Mouse (Mus musculus): ENCODE measurements around the gene Plac9a. TPM values are rescaled to one million over a fixed set of nuclear protein-coding genes. Genes with fewer than 3 reads are reported as not detected.
"Not testable (repeated sequence)": the region's sequence is repeated elsewhere in the genome, so short reads cannot be mapped to it uniquely, and the experiment has no call there.

Gene Plac9a
- polyA plus RNA-seq, 1 experiment from 2014 or later: 2.7 TPM

DNA sequence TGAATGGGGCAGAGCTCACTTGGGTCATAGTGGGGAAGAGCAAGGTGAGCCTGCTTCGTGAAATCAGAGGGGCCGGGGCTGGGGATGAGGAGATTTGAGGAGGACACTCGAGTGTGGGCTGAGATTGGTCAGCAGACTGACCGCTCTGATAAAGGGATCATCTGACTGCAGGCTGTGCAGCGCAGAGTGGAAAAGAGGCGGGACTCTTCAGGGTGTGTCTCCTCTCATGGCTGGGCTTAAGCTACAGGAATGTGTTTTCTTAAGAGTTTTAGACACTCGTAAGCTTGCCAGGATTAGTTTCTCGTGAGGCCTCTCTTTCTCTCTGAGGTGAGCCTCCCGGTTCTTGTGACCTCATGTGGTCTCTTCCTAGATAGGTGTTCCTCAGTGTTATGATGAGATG is 21.1 kb downstream of the Plac9a start:
- H3K36me3 ChIP-seq; H3K9me3 ChIP-seq; H3K27me3 ChIP-seq; H3K9ac ChIP-seq; H3K4me3 ChIP-seq; H3K27ac ChIP-seq; H3K4me1 ChIP-seq; H3K4me2 ChIP-seq; ATAC-seq (ENCODE audit: borderline replicate concordance, extremely low read depth, low FRiP score, low TSS enrichment): not testable (repeated sequence)
- no CpG with 5 or more reads among the region's 9 CpGs for WGBS

DNA sequence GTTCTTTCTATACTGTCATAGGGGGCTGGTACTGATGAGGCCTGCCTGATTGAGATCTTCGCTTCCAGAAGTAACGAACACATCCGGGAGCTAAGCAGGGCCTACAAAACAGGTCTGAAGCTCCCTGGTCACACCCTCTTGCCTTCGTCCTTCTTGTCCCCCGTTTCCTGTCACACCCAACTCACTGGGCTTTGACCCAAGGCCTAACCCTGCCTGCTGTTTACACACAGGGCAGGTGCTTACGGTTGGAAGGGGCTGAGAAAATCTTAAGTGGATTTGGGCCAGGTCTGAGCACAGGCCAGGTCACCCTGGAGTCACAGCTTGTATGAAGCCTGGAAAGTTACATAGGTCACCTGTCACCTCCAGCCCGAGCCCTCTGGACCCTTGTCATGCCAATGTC is 26.3 kb downstream of the Plac9a start:
- WGBS: no CpG with 5 or more reads among the region's 7 CpGs
- H3K4me1 ChIP-seq: peaks cover 16% of the 10 kb centered on the region
- not testable (repeated sequence) for H3K27me3 ChIP-seq; H3K9me3 ChIP-seq; H3K27ac ChIP-seq; H3K9ac ChIP-seq; H3K4me2 ChIP-seq; ATAC-seq (ENCODE audit: borderline replicate concordance, extremely low read depth, low FRiP score, low TSS enrichment); H3K4me3 ChIP-seq; H3K36me3 ChIP-seq

DNA sequence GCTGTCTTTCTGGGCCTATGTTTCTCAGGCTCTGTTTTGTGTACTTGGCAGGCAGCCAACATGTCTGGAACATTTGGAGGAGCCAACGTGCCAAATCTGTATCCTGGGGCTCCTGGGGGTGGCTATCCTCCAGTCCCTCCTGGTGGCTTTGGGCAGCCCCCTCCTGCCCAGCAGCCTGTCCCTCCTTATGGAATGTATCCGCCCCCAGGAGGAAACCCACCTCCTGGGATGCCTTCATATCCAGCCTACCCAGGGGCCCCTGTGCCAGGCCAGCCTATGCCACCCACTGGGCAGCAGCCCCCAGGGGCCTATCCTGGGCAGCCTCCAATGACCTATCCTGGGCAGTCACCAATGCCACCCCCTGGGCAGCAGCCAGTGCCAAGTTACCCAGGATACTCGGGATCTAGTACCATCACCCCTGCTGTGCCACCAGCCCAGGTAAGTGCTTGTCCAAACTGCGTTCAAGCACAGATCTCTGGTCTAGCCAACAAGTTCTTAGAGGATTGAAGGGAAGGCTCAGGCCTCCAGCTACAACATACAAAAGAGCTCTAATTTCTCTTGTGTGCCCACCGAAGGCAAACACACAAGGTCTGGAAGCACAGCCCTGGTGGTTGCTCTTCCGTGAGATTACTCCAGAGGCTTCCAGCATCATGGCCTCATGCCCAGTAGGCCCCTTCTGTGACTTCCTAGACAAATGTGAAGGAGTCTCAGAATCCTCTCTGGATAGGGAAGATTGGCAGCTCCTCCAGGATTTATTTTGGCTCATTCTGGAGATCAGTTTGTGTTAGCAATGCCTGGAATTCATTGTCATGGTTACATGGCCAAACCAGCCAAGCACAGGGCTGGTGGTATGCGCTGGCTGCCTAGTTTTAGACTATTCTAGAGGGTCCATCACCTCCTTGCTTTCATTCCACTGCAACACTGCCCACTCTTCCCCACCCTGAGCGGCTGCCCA is 30.2 kb downstream of the Plac9a start:
- no peak overlapping the region for H3K4me2 ChIP-seq
- no peaks in the 10 kb centered on the region for H3K36me3 ChIP-seq
- H3K4me3 ChIP-seq: no peak overlapping the region
- peak; percentile 36; the same call in 1 of the 2 replicates for ATAC-seq (ENCODE audit: borderline replicate concordance, extremely low read depth, low FRiP score, low TSS enrichment)
- H3K9me3 ChIP-seq: no peaks in the 10 kb centered on the region
- H3K27ac ChIP-seq: peak overlapping the region; percentile 38; the same call in 1 of the 2 replicates
- H3K4me1 ChIP-seq: peaks cover 26% of the 10 kb centered on the region
- no peak overlapping the region for H3K9ac ChIP-seq
- H3K27me3 ChIP-seq: no peaks in the 10 kb centered on the region
- WGBS: 61% methylated on average over 8 of the region's 8 CpGs

DNA sequence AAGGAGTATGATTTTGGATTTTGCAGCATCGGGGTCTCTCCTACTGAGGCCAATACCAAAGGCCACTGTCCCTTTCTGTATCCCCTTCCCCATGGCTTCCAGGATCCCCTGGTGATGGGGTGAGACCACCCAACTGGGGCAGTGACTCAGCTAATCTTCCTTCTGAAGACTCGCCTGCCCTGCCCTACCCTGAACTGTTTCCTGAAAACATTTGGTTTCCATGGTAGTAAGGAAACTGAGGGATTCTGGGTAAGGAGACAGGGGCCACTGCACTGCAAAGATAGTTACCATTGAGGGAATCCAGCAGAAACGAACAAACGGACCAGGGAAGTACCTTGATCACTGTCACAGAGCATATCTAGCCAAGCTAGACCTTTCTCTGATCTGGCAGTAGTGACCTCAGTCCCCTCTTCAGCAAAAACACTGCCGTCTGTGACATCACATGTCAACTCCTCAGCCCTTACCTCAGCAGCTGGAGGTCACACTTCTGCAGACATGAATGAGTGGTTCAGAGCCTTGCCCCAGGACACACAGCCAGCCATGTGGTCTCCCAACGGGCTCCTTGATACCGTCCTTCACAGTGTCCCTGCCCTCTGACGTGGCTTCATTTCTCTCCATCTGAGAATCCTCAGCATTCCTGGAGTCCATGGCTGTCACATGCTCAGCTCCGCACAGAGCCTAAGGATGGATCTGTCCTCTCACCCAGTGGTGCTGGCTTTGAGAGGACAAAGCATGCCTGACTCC is 33.6 kb downstream of the Plac9a start:
- 49% methylated on average over 9 of the region's 9 CpGs for WGBS
- Histone ChIP-seq H3K27ac (no peak overlapping the region), H3K4me1 (peaks cover 32% of the 10 kb centered on the region)

DNA sequence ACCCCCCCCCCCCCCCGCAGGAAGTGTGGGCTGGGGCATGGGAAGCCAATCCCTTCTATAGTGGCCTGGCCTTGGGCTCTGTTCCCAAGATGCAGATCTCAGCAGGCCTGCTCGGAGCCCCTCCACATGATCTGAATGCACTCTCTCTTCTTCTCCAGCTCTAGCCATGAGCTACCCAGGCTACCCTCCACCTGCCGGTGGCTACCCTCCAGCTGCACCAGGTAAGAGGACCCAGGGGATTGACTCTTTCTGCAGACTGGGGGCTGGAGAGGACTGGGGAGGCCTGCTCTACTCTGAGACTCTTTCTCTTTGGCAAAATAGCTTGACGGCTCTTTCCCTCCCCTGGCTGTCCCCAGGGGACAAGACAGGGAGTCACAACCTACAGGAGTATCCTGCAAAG is 34.2 kb downstream of the Plac9a start:
- Histone ChIP-seq H3K27me3 (no peaks in the 10 kb centered on the region), H3K4me3 (no peak overlapping the region), H3K36me3 (no peaks in the 10 kb centered on the region), H3K4me2 (no peak overlapping the region), H3K9me3 (no peaks in the 10 kb centered on the region), H3K27ac (no peak overlapping the region), H3K4me1 (peaks cover 32% of the 10 kb centered on the region), H3K9ac (no peak overlapping the region)
- WGBS: 74% methylated on average over 4 of the region's 4 CpGs
- ATAC-seq (ENCODE audit: borderline replicate concordance, extremely low read depth, low FRiP score, low TSS enrichment): no peak

More for the DNA sequence above, 33.6 kb downstream of the Plac9a start:
- no peak overlapping the region for H3K4me2 ChIP-seq
- H3K36me3 ChIP-seq: no peaks in the 10 kb centered on the region
- H3K9me3 ChIP-seq: no peaks in the 10 kb centered on the region
- ATAC-seq (ENCODE audit: borderline replicate concordance, extremely low read depth, low FRiP score, low TSS enrichment): no peak
- H3K9ac ChIP-seq: no peak overlapping the region
- H3K4me3 ChIP-seq: no peak overlapping the region
- H3K27me3 ChIP-seq: no peaks in the 10 kb centered on the region

DNA sequence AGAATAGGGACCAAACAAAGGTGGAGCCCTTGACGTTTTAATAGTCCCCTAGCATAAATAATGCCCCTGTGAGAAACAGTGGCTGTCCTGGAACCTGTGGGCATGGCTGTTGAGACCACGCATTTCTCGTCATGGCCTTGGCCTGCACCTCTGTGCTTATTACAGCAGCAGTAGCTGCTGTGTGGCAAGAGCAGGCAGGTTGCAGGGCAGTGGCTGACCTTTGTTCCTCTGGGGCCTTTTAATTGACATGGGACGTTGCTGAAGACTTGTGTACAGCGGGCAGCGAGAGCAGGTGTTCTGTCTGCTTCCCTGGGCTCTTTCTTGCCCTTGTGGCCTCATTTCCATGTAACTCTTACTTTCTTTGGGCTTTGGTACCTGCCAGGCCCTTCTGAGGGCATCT is 35.1 kb downstream of the Plac9a start:
- Histone ChIP-seq H3K4me1 (peaks cover 25% of the 10 kb centered on the region), H3K27ac (no peak overlapping the region), H3K27me3 (no peaks in the 10 kb centered on the region), H3K9ac (no peak overlapping the region), H3K4me2 (no peak overlapping the region), H3K36me3 (no peaks in the 10 kb centered on the region), H3K4me3 (no peak overlapping the region), H3K9me3 (no peaks in the 10 kb centered on the region)
- 68% methylated on average over 6 of the region's 6 CpGs for WGBS
- ATAC-seq (ENCODE audit: borderline replicate concordance, extremely low read depth, low FRiP score, low TSS enrichment): no peak

DNA sequence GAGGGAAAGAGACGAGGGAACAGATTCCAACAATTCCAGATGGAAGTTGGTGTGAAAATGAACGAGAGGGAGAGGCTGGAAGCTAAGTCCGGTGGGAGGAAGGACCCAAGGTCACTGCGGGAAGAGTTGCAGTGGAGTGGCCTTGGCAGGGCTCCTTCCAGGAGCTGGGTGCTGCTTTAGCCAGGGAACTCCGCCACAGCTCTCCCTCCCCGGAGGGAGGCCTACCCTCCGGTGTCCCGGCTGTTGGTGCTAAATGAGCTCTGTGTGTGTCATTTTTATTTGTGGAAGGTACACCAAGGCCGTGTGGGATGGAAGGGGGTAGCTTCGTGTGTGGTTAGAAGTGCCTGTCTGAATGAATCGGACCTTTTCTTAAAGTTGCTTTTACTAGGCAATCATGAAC is 36.1 kb downstream of the Plac9a start:
- Histone ChIP-seq H3K27me3 (no peaks in the 10 kb centered on the region), H3K9ac (no peak overlapping the region), H3K27ac (no peak overlapping the region), H3K36me3 (no peaks in the 10 kb centered on the region), H3K4me3 (no peak overlapping the region), H3K4me1 (peaks cover 16% of the 10 kb centered on the region), H3K4me2 (no peak overlapping the region), H3K9me3 (no peaks in the 10 kb centered on the region)
- WGBS: 47% methylated on average over 11 of the region's 11 CpGs
- ATAC-seq (ENCODE audit: borderline replicate concordance, extremely low read depth, low FRiP score, low TSS enrichment): no peak

DNA sequence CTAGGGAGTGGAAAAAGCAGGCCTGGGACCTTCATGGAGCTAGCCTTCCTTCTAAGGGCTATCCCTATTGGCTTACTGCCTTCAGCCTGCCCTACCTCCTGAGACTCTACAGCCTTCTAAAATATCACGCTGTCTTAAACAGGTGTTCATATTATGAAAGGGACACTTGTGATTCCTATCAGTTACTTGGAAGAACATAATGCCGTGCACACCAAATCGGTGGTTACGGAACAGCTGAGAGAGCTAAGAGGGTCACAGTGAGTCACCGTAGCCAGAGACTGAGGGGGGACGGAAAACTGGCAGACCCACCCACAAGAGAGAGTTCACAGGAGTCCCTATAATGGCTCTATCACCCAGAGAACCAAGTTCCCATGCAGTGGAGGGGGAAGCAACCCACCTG is 36.5 kb downstream of the Plac9a start:
- Histone ChIP-seq H3K4me2 (no peak overlapping the region), H3K36me3 (no peaks in the 10 kb centered on the region), H3K9ac (no peak overlapping the region), H3K4me1 (peaks cover 16% of the 10 kb centered on the region), H3K9me3 (no peaks in the 10 kb centered on the region), H3K4me3 (no peak overlapping the region), H3K27ac (no peak overlapping the region), H3K27me3 (no peaks in the 10 kb centered on the region)
- no peak for ATAC-seq (ENCODE audit: borderline replicate concordance, extremely low read depth, low FRiP score, low TSS enrichment)
- 79% methylated on average over 6 of the region's 6 CpGs for WGBS

DNA sequence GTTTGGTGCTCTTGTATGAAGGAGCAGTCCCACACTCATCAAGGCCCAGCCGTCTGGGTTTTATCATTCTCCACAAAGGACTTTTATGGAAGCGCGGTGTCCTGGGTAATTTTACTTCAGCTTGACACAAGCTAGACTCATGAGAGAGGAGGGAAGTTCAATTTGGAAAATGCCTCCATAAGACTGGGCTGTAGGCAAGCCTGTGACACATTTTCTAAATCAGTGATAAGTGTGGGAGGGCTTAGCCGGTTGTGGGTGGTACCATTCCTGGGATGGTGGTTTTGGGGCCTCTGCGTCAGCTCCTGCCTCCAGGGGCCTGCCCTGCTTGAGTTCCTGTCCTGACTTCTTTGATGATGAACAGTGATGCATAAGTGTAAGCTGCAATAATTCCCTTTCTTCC is 37.6 kb downstream of the Plac9a start:
- H3K9me3 ChIP-seq: no peaks in the 10 kb centered on the region
- no peak overlapping the region for H3K27ac ChIP-seq
- no peak overlapping the region for H3K4me3 ChIP-seq
- ATAC-seq (ENCODE audit: borderline replicate concordance, extremely low read depth, low FRiP score, low TSS enrichment): no peak
- no peaks in the 10 kb centered on the region for H3K36me3 ChIP-seq
- no peaks in the 10 kb centered on the region for H3K27me3 ChIP-seq
- 80% methylated on average over 5 of the region's 5 CpGs for WGBS
- H3K4me1 ChIP-seq: peaks cover 16% of the 10 kb centered on the region
- H3K4me2 ChIP-seq: no peak overlapping the region
- H3K9ac ChIP-seq: no peak overlapping the region

DNA sequence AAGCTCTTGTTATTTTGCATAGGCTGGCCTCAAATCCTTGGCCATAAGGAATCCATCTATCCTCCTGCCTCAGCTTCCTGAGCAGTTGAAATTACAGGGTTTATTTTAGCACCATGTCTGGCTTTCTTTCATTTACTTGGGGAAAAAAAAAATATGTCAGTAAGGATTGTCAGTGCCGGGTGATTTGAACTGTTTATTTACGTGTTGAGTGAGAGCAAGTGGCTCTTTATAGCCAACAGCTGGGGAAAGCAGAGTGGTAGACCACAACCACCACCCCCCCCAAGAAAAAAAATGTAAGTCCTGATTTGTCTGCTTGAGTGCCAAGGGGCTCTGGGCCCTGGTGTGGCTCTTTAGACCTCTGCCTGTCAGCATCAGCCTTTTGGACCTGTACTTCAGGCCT is 39.2 kb downstream of the Plac9a start:
- WGBS: 37% methylated on average over 2 of the region's 2 CpGs
- ATAC-seq (ENCODE audit: borderline replicate concordance, extremely low read depth, low FRiP score, low TSS enrichment): no peak
- Histone ChIP-seq H3K27me3 (no peaks in the 10 kb centered on the region), H3K36me3 (no peaks in the 10 kb centered on the region), H3K9ac (no peak overlapping the region), H3K4me3 (no peak overlapping the region), H3K27ac (no peak overlapping the region), H3K4me1 (peaks cover 8% of the 10 kb centered on the region), H3K4me2 (no peak overlapping the region), H3K9me3 (no peaks in the 10 kb centered on the region)

DNA sequence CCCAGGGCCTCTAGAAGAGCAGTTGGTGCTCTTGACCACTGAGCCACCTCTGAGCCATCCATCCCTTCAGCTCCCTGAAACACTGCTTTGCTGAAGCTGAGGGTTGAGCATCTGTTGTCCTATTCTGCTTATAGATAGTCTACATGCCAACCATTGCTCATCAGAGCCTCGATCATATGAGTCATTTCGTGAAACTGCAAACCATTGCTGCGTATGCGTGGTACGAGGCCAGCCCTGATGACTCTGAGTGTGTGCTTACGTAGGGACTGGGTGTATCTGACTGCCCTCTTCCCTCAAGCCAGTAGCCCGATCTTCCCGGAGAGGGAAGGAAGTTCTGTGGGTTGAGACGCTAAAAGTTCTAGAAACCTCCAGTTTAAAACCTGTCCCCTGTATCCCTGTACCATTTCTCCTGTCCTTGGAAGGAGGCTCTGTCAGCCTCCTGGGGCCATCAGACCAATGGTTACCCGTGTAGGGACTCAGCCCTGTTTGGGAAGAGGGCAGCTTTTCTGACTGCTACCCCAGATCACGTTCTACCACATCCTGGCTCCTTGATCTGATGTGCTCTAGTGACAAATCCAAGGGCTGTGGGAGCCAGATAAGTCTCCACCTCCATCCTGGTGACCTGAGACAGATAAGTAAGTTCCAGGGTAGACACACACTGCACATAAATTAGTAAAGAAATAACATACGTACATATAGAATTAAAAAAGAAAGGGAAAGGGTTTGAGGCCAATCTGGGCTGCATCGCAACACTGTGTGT is 40.9 kb downstream of the Plac9a start:
- 87% methylated on average over 13 of the region's 13 CpGs for WGBS
- no peaks in the 10 kb centered on the region for H3K27me3 ChIP-seq
- no peaks in the 10 kb centered on the region for H3K9me3 ChIP-seq
- no peak overlapping the region for H3K27ac ChIP-seq
- ATAC-seq (ENCODE audit: borderline replicate concordance, extremely low read depth, low FRiP score, low TSS enrichment): no peak
- peaks cover 11% of the 10 kb centered on the region for H3K4me1 ChIP-seq
- H3K36me3 ChIP-seq: no peaks in the 10 kb centered on the region
- H3K9ac ChIP-seq: no peak overlapping the region
- no peak overlapping the region for H3K4me3 ChIP-seq
- H3K4me2 ChIP-seq: no peak overlapping the region

Measured in lung, embryonic 15.5 days (tissue).